Mouse (Mus musculus): Measurements from ENCODE around the gene Gm30302.
"Not testable (repeated sequence)": the region's sequence is repeated elsewhere in the genome, so short reads cannot be mapped to it uniquely, and the experiment has no call there.

The Gm30302 gene

DNA sequence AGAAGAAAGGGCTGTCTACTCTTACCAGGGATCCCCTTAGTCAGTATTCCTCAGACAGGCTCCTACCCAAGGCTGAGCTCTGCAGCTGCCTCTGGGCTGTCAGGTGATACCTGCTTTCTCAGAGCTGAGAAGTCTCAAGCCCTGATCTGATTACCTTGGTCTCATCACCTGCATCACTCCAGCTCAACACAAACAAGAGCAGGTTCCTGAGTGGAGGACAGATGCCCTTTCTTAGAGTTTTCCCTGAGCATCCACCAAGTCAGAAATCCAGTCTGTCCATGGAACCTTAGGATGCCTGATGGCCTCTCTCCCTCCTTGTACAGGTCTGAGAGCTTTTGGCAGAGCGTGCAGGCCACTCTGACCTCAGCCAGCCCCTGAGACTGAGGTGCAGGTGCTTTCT, at the start of gene Gm30302:
Gm30302 (minus strand) TSS at position 101 of the 400 bp plus-strand sequence.
- DNase-seq, result no peak

DNA sequence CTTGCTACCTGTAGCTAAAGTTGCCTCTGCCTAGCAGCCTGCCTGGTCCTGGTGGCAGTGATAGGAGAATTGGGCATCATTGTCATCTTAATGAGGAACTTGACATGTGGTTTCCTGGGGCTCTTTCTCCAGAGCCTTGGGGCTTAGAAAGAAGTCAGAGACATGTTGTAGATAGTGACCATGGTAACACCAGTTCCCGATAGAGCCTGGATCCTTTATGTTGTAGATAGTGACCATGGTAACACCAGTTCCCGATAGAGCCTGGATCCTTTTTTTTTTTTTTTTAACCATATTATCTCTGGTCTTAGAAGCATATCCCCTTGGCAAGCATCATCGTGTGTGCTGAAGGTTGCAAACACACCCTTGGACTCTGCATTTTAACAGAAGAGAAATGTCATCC, 48.0 kb upstream of the Gm30302 start:
- no peak for DNase-seq

DNA sequence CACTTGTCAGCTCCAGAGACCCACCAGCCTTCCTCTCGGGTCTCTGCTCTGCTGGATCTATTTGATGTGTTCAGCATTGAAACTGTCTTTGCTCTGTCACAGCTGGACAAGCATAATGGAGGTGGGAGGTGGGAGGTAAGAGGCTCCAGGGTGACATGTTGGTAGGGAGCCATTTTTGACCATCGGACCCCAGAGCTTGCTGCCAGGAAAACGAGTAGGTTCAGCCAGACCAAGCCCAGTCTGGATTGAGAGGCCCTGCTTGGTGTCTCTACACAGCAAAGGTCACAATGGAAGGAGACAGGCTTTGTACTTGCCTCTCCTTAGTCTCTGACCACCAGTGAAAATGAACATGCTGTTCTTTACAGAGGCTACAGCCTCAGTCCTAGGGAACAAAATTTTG, 47.3 kb upstream of the Gm30302 start:
- no peak for DNase-seq

DNA sequence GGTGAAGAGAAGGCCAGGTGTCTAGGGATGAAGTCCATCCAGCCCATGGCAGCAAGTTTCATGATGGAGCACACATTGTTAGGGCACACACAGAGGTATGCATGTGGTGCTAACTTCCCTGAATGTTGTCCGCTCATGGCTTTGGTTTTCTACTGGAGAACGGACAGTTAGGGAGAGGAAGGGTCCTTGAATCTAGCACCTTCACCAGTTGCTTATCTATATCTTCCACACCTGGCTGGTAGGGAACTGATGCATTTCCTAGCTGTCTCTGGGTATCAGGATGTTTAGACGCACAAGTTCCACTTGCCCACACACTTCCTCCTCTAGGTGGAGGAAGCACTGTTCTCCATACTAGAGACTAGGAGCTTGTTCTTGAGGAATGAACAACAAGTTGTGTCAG, 46.9 kb upstream of the Gm30302 start:
- no peak for DNase-seq

DNA sequence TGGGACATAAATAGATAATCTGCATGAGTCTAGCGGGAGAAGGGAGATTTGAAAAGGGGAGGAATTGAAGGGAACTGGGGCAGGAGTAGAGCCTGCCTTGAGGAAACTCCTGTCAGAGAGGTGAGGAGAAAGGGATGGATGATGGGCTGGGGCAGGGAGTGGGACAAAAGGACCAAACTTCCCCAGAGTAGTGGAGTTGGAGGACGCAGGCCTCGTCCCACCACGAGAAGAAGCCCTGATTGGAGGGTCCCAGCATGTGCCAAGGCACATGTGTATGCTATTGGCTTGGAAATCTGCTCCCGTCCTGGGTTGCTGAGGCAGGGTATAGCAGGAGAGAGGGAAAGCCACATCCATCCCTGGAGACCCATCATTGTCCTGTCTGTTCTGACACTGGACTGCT, 45.3 kb upstream of the Gm30302 start:
- no peak for DNase-seq

DNA sequence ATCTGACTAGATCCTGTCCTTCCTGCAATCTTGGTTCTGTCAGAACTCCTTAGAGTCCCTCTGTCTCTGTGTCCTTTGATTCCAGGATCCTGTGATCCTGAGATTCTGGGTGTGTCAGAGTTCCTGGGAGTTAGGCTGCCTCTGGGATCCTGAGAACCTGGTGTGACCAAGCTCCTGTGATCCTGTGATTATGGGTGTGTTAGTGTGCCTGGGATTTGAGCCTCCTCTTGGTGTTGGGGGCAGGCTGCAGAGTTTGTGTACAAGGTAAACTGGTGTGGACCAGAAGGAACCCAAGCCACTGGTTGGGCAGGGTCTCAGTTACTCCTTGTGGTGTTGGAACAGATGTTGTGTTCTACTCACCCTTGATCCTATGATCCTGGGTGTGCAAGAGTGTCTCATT, 42.4 kb upstream of the Gm30302 start:
- DNase-seq, result no peak

DNA sequence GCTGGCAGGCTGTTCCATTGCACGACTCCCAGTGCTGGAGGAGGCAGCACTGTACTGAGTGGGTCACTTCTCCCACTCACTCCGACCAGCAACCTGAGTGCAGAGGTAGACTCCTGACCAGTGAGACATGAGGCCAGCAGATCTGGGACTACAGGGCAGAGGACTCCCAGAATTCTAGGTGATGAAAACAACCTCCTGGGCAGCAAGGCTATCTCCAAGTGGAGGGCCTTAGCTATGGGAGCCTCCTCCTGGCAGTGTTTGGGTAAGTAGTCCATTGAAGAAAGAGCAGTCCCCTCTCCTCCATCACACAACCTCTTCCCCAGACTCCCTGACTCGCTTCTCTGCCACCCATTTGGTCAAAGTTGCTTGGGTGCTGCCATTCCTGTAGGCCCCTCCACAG, 31.6 kb upstream of the Gm30302 start:
- DNase-seq, result no peak

DNA sequence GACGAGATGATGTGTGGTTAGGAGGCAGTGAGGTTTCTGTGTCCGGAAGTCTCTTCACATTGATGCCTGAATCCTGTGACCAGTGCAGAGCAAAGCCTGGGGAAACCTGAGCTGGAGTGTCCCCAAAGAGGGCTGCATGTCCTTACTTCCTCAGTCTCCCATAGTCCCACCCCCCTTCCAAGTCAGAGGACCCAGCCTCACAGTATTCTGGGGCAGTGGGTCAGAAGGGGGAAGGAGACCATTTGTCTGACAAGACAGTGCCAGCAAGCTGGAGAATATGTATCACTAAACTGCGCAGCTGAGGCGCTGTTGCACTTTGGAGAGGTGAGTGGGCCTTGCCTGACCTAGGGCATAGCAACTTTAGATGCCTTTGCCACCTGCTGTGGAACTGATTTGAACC, 26.5 kb upstream of the Gm30302 start:
- no peak for DNase-seq

DNA sequence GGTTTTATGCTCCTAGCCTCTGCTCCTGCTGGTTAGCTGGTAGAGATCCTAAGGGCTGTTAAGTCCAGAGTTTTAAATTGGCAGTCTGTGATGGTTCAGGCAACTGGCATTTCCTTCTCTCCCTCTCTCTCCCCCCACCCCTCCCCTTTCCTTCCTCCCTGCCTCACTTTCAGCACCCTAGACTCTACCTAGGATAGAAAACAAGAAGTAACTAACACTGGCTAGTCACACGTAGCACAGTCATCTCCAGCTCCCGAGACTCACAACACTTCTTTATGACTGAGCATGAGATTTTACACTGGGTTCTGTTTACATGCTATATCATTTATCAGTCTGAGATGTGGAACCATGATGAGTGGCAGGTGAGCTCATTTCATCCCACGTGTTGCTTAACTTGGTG, 16.2 kb upstream of the Gm30302 start:
- no peak for DNase-seq

DNA sequence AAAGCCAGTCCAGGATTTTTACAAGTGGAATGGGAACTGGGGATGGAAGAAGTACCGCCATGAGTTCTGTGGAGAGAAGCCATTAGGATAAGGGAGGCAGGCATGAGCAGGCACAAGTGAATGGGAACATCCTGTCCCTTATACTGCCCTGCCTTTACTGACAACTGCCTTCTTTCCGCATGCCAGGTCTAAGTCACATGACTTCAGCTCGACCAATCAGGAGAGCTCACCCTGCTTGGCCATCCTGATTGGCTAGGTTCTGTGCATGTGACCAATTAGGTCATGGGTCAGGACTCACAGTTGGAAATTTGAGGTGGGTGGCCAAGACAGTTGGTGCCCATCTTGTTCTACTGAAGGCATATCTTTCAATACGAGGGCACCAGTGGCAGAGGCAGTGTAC, 15.6 kb upstream of the Gm30302 start:
- DNase-seq, result no peak

DNA sequence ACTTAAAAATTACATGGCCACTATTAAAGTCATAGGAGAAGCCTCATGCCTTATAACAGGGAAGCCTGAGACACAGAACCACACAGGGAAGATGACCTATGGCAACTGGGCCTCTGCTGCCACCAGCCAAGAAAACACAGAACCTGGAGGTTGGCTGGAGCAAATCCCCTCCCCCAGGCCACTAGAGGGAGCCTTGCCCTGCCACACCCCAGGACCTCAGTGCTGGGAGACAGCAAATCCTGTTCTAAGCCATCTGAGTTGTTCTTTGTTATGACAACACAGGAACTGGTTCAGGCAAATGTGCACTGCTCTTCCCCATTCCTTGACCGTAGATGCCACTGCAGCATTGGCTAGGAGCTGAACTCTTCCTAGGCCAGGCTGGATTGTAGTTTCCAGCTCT, 8.3 kb upstream of the Gm30302 start:
- no peak for DNase-seq

DNA sequence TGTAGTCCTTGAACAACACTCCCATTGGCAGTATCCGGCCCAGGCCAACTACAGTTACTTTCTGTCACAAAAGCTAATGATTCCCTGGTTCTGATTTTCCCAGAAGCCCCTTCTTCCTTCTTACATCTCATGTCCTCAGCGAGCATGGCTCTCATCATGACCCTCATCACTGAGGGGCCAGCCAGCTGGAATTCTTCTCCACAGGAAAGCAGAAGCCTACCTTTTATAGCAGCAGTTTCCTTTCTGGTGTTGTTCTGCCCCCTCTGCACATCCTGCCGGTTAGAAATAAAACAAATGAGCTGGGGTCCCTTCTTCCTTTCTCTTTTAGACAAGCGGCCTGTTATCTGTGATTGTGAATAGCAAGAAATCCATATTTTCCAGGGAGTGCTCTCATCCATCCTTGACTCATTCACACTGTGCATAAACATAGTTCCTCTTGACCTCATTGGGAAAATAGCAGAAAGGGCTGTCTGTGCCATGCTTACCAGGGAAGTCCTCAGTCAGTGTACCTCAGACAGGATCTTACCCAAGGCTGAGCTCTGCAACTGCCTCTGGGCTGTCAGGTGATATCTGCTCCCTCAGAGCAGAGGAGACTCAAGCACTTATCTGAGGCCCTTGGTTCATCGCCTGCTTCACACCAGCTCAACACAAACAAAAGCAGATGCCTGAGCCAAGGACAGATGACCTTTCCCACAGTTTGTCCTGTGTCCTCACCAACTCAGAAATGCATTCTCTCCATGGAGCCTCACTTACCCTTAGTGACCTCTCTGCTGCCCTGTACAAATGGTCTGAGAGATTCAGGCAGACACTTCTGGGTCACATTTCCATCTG, 10.0 kb downstream of the Gm30302 start:
- no peak for DNase-seq

DNA sequence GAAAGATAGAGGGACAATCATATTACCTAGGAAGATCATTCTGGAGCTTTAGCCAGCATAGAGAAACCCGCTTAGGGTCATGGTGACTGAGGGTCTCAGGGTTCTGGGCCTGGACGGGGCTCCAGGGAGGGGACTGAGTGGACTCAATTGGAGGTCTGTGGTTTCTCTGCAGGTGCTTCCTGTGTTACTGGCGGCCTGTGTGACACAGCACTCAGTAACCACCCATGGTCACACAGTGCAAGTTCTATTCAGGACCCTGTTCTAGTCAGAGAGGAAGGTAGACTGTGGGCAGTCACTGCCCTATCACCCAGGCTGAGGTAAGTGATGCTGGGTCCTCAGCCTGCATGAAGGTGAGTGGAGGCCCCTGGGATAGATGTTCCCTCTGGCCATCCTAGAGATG, 14.9 kb downstream of the Gm30302 start:
- no peak for DNase-seq

DNA sequence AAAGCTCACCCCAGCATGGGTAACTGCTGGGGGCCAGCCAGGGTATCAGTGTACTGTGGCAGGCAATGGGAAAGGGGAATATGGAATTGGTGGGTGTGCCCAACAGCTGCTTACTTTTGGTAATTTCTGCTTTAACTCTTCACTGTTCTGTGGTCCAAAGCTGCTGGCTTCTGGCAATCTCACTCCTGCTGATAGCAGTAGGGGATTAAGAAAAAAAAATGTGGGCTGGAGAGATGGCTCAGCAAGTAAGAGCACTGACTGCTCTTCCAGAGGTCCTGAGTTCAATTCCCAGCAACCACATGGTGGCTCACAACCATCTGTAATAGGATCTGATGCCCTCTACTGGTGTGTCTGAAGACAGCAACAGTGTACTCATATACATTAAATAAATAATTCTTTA, 27.3 kb downstream of the Gm30302 start:
- not testable (repeated sequence) for DNase-seq

DNA sequence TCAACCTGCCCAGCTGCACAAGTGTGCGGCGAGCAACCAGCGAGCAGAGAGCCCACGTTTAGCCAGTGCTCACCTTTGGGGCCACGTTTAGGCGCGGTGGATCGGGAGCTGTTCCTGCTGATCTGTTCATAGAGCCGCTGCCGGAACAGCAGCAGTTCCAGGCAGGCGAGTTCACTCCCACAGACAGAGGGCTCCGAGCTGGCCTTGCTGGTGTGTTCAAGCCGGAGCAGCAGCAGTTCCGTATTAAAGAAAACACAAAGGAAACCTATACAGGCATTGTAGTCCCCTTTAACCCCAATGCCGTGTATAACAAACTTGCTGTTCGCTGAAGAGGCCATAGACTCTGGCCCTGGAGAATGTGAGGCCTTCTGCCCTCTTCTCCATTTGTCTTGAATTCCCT, 29.7 kb downstream of the Gm30302 start:
- DNase-seq, result no peak

DNA sequence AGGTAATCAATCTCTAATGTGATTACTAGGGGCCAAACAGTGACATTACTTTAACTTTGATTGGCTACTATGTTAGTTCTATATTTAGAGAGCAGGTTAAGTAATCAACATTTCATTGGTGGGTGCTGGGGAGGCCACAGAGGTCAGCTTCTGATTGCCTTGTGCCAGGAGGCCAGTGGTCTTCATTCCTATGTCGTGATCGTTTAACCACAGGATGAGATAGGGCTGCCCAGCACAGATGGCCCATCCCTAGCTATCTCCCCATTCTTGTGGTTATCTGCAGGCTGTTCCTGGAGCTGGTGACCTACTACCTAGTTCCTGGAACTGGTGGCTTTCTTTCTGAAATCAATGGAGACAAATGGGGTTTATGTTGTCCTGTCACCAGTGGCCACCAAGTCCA, 30.8 kb downstream of the Gm30302 start:
- no peak for DNase-seq

DNA sequence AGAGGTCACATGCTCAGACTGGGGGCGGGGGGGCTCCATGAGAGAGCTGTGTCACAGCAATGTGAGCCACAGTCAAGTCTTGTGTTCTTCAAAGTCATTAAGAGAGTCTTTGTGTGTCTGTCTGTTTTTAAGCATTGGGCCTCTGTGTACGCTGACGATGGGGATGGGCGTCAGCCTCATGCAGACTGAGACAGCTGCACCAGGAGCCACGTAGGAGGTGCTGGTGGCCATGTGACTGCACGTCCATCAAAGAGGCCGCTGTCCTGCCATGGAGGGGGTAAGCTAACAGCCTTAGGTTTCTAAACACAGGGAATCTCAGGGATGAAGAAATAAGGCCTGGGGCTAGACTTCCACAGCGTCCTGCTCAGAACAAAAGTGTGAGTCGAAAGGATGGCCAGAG, 32.5 kb downstream of the Gm30302 start:
- no peak for DNase-seq

DNA sequence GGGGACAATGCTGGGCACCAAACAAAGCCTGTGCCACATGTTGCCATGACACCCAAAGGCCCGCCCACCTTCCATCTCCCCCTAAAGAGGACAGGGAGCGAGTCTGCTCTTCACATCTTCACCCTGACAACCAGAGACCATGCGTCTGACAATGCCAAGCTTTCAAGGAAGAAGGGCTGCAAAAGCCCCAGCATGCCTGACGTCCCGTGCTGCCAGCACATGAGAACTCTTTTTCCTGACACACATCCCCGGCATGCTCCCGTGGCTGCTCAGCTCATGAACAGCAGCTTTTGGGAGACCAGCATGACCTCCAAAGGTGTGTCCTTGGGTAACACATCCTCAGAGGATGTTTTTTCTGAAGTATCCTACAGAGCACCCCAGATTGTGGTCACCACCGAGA, 33.5 kb downstream of the Gm30302 start:
- DNase-seq, result no peak

DNA sequence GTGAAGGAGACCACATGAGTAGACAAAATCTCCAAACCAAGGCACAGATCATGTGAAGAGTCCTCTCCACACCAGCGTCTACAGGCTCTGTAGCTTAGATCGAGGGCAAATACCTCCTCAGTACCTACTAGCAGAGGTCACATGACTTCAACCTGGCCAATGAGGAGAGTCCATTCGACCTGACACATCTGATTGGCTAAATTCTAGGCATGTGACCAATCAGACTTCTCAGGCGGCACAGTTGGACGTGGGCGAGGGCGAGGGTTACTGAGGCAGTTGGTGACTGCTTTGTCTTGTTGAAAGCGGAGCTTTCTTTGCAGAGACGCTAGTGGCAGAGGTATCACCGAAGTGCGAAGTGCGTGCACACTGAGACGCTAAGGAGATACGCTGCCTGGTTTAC, 36.6 kb downstream of the Gm30302 start:
- DNase-seq, result no peak

DNA sequence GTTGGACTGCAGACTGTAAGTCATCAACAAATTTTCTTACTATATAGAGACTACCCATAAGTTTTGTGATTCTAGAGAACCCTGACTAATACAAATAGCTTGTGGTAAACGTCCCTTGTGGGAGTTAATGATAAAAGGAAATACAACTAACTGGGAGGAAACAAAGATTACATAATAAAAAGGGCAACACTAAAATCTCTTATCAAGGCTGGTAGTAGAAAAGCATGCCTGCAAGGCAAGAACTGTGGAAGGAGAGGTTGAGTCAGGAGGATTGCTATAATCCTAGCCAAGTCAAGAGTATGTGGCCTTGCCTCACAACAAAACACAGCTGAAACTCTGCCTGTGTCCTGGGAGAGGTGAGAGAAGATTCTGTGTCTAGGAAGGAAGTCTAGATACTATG, 38.1 kb downstream of the Gm30302 start:
- DNase-seq, result no peak

DNA sequence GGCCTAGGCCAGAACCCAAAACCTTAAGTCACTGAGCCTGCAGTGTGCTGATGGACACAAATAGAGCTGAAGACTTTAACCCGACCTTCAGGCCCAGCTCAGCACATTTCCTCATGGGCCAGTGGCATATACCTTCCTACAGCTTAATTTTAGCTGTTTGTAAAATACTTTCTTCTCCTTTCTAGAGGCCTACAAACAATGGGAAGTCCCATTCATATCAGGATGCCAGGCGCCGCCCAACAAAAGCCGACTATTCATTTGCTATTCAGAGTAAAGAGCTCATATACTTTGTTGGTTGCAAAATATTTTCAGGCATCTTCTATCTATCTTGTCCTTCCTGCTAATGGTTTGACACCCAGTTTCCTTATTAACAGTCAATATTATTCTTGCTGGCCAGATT, 40.8 kb downstream of the Gm30302 start:
- no peak for DNase-seq

DNA sequence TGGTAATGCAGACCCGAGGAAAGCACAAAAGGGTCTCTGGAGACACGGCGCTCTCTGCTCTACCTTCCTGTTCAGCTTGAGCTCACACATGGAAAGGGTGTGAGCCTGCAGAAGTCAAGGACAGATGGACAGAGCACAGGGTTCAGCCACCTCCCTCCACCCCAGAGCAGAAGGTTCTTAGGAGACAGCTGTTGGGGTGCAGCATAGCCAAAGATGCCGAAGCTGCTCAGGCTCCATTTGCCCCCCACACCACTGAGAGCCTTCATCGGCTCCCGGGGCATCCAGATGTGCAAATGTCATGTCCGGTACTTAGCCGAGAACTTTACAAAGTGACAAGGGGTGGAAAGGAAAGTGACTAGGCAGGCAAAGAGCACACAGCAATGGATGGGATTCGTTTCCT, 42.2 kb downstream of the Gm30302 start:
- no peak for DNase-seq

DNA sequence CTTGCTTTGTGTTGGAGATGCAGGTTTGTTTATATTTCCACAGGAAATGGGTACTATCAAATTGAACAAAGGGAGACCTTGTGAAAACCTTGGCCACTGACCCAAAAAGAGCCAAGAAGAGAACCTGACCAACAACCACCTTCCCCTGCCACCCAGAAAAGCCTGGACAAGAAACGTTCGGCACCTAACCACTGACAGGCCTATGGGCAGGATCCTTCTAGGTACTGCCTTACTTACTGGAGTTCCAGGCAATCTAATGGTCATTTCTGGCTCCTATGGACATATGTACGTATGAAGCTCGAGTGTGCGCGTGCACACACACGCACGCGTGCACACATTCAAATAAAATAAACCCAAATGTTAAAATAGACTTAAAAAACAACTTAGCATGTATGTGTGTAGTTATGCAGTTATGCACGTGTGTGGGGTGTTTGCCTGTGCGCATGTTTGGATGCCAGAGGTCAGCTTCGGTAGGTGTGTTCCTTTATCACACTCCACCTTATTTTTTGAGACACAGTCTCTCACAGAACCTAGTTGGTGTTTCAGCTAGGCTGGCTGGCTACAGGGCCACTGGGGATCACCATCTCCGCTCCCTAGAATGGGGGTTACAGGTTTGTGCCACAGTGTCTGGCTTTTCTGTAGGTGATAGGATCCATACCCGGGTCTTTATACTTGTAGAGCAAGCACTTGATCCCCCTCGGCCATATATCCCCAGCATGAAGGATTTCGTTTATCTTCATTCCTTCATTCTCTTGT, 57.3 kb downstream of the Gm30302 start:
- no peak for DNase-seq

DNA sequence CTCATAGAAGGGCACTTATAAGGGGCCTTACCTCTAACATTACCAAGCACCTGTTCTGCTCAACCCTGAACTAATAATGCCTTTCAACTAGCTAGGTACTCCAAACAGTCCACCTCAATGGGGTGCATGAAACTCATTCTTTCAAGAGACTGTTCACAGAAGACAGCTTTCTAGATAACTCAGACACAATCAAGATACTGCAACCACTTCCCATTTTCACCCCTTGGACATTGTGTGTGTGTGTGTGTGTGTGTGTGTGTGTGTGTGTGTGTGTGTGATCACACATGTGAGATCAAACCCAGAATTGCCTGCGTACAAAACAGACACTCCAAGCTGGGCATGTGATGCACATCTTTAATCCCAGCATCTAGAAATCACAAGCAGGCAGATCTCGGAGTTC, 60.8 kb downstream of the Gm30302 start:
- DNase-seq, result no peak

DNA sequence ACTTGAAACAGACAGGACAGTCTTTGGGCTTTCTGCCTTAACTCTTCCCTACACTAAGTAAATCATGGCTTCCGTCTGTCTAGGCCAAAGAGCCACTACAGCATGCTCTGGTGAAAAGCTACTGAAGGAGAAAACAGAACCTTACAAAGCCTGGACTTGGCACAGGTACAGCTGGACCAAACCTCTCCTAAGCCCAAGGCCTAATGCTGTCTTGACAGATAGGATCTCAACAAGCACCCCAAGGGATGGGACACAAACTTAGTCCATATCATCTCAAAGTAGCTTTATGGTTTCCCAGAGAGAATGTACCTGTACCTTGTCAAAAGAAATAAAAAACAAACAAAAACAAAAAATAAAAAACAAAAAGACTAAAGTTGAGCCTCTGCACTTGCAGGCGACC, 62.4 kb downstream of the Gm30302 start:
- no peak for DNase-seq

Measured in cerebellum, adult 9-11 months (tissue).